Mouse (Mus musculus): ENCODE measurements around the gene Mrpl52. TPM values are rescaled to one million over a fixed set of nuclear protein-coding genes. Genes with fewer than 3 reads are reported as not detected.

Gene Mrpl52
- polyA plus RNA-seq, 1 experiment from 2014 or later, result 263 TPM

DNA sequence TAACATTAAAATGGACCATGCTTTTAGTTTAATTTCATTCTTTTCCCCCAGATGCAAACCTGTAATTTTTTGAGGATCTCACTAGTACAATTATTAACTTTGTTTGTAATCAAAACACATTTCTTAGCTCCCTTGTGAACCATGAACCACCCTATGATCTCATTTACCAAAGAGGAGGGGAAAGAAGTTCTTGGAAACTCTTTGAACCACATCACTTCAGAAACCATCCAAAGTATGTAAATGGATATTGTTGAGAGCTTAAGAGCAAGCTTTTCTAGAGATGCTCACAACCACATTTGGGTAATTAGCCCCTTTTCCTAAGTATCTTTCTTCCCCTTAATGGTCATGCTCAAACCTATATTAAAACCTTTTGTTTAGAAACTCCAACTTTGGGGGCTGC lies 32.4 kb upstream of the Mrpl52 start:
- no peaks in the 10 kb centered on the region for H3K27me3 ChIP-seq
- H3K9ac ChIP-seq, result no peak overlapping the region
- no peak overlapping the region for H3K4me2 ChIP-seq (replicated peaks)
- no peak overlapping the region for H3K4me3 ChIP-seq
- H3K4me1 ChIP-seq, result no peaks in the 10 kb centered on the region
- H3K27ac ChIP-seq, result no peak overlapping the region
- ATAC-seq (ENCODE audit: insufficient number of reproducible peaks, insufficient read depth, low FRiP score, low TSS enrichment), result no peak
- H3K9me3 ChIP-seq, result no peaks in the 10 kb centered on the region
- H3K36me3 ChIP-seq, result no peaks in the 10 kb centered on the region

DNA sequence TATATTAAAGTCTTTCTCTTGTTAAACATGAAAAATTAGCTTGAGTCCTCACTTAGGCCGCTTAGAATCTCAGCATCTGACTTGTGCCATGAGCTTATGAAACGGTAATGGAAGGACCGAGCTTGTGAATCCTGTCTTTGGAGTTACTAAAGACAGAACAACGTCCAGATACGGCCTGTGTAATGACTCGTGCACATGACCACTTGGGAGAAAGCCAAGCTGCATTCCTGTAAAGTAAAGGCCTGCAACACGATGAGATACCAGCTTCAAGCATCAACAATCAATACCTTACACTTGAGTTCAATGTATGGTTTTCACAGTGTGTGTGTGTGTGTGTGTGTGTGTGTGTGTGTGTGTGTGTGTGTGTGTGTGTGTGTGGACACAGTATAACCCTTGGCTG lies 30.0 kb upstream of the Mrpl52 start:
- H3K27me3 ChIP-seq, result no peaks in the 10 kb centered on the region
- no peaks in the 10 kb centered on the region for H3K9me3 ChIP-seq
- no peak overlapping the region for H3K27ac ChIP-seq
- ATAC-seq (ENCODE audit: insufficient number of reproducible peaks, insufficient read depth, low FRiP score, low TSS enrichment), result no peak
- no peak overlapping the region for H3K4me2 ChIP-seq (replicated peaks)
- no peak overlapping the region for H3K9ac ChIP-seq
- no peak overlapping the region for H3K4me3 ChIP-seq
- no peaks in the 10 kb centered on the region for H3K36me3 ChIP-seq
- no peaks in the 10 kb centered on the region for H3K4me1 ChIP-seq
- WGBS, result 87% methylated on average over 7 of the region's 7 CpGs

DNA sequence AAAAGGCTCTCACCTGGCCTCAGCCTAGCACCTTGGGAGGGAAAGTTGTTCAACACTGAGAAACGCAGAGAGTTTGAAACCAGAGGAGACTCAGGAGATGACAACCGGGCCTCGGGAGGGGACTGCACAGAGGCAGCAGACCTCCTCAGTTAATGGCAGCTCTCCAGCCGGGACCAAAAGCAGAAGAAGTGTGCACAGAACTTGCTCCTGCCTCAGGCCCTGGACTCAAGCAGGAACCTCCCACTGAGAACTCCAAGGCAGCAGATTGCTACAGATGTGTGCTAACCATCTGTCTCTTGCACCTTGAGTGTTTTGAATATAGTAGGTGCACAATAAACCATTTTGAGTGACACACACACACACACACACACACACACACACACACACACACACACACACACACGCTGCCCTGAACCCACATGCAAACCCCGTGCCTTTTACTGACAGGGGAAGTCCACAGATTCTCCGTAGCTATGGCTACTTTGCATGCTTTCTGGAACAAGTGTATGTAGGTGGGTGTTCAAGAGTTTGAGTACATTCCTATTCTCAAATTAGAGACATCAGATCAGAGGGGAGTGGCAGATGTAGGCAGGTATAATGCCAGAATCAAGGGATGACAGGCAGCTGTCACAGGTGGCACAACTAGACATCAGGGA lies 28.7 kb upstream of the Mrpl52 start:
- Histone ChIP-seq H3K4me2 (replicated peaks) (no peak overlapping the region), H3K36me3 (no peaks in the 10 kb centered on the region), H3K4me3 (no peak overlapping the region), H3K9ac (no peak overlapping the region), H3K9me3 (no peaks in the 10 kb centered on the region), H3K27me3 (no peaks in the 10 kb centered on the region), H3K27ac (no peak overlapping the region), H3K4me1 (no peaks in the 10 kb centered on the region)
- 66% methylated on average over 7 of the region's 7 CpGs for WGBS
- ATAC-seq (ENCODE audit: insufficient number of reproducible peaks, insufficient read depth, low FRiP score, low TSS enrichment), result no peak

GRCm38 (mm10) chr14:54398528-54398916 lies 28.2 kb upstream of the Mrpl52 start:
- no peaks in the 10 kb centered on the region for H3K9me3 ChIP-seq
- ATAC-seq (ENCODE audit: insufficient number of reproducible peaks, insufficient read depth, low FRiP score, low TSS enrichment), result no peak
- H3K4me1 ChIP-seq, result no peaks in the 10 kb centered on the region
- H3K4me2 ChIP-seq (replicated peaks), result no peak overlapping the region
- no peak overlapping the region for H3K4me3 ChIP-seq
- H3K9ac ChIP-seq, result no peak overlapping the region
- H3K36me3 ChIP-seq, result no peaks in the 10 kb centered on the region
- H3K27me3 ChIP-seq, result no peaks in the 10 kb centered on the region
- no peak overlapping the region for H3K27ac ChIP-seq
- 47% methylated on average over 7 of the region's 7 CpGs for WGBS

GRCm38 (mm10) chr14:54398921-54399382 lies 27.8 kb upstream of the Mrpl52 start:
- Histone ChIP-seq H3K4me2 (replicated peaks) (no peak overlapping the region), H3K9me3 (no peaks in the 10 kb centered on the region), H3K27me3 (no peaks in the 10 kb centered on the region), H3K36me3 (no peaks in the 10 kb centered on the region), H3K4me3 (no peak overlapping the region), H3K9ac (no peak overlapping the region), H3K27ac (no peak overlapping the region), H3K4me1 (no peaks in the 10 kb centered on the region)
- no peak for ATAC-seq (ENCODE audit: insufficient number of reproducible peaks, insufficient read depth, low FRiP score, low TSS enrichment)
- 23% methylated on average over 8 of the region's 8 CpGs for WGBS

DNA sequence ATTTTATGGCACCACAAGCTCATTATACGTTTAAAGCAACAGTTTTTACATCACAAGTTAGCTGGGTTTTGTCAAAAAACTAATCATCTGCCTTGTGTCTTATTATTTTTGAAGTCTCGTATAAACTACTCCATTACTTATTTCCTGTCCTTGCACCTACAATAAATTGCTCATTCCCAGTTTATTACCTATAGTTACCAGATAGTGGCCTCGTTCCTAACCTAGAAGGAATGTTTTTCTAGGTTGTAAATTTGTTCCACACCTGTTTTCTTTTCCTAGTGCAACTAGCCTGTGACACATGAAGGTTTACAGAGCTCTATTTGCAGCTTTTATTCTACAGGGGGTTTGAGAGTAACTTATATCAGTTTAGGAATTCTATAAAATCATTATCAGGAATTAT lies 25.0 kb upstream of the Mrpl52 start:
- 58% methylated on average over 3 of the region's 3 CpGs for WGBS
- no peaks in the 10 kb centered on the region for H3K27me3 ChIP-seq
- H3K9me3 ChIP-seq, result no peaks in the 10 kb centered on the region
- ATAC-seq (ENCODE audit: insufficient number of reproducible peaks, insufficient read depth, low FRiP score, low TSS enrichment), result no peak
- H3K9ac ChIP-seq, result no peak overlapping the region
- H3K36me3 ChIP-seq, result no peaks in the 10 kb centered on the region
- H3K27ac ChIP-seq, result no peak overlapping the region
- H3K4me1 ChIP-seq, result no peaks in the 10 kb centered on the region
- no peak overlapping the region for H3K4me3 ChIP-seq
- H3K4me2 ChIP-seq (replicated peaks), result no peak overlapping the region

- Histone ChIP-seq H3K36me3 (no peaks in the 10 kb centered on the region), H3K4me1 (peaks cover 10% of the 10 kb centered on the region; the same call in 1 of the 2 replicates), H3K9ac (no peak overlapping the region), H3K9me3 (no peaks in the 10 kb centered on the region), H3K4me3 (no peak overlapping the region), H3K27me3 (no peaks in the 10 kb centered on the region), H3K4me2 (replicated peaks) (no peak overlapping the region), H3K27ac (no peak overlapping the region)
- no peak for ATAC-seq (ENCODE audit: insufficient number of reproducible peaks, insufficient read depth, low FRiP score, low TSS enrichment)
- 82% methylated on average over 25 of the region's 25 CpGs for WGBS
Observed at GRCm38 (mm10) chr14:54408336-54409056, 18.2 kb upstream of the Mrpl52 start.

- Histone ChIP-seq H3K27ac (no peak overlapping the region), H3K4me3 (no peak overlapping the region), H3K4me1 (peaks cover 16% of the 10 kb centered on the region), H3K4me2 (replicated peaks) (no peak overlapping the region), H3K9ac (no peak overlapping the region), H3K27me3 (no peaks in the 10 kb centered on the region), H3K9me3 (no peaks in the 10 kb centered on the region), H3K36me3 (no peaks in the 10 kb centered on the region)
- 77% methylated on average over 7 of the region's 7 CpGs for WGBS
- ATAC-seq (ENCODE audit: insufficient number of reproducible peaks, insufficient read depth, low FRiP score, low TSS enrichment), result no peak
Observed at GRCm38 (mm10) chr14:54409057-54409645, 17.6 kb upstream of the Mrpl52 start.

DNA sequence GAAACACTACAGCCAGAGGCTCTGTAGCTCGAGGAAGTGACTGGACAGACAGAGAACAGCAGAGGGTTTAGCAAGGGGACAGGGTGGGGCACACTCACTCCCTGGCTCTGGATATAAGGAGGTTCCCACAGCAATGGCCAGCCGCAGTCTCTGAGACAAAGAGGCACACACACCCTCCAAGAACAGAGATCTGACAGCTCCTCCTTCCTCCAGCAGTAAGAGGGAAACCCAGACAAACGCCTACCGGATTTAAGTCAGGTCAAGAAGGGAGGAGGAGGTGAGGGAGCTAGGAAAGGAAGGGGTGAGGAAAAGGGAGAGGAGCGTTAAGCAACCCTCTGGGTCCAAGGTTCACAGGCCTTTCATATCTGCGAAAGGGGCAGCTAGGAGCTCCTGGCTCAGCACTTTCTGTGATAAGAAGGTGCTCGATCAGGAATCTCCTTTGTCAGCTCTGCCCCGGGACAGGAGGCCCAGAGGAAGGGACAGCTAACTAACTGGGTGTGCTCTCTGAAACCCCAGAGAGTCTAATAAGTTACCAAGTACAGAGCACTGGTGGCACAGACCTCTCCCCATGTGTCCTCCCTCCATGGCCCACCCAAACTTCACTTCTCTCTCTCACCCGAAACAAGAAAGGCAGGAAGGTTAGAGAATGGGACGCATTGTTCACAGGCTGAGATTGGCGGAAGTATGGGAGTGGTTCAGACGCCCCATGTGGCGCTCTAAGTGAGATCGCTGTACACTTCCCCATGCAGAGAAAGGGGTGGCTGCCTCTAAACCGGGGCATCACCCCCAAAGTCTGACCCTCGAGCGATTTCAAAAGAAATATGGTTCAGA lies 16.5 kb upstream of the Mrpl52 start:
- Histone ChIP-seq H3K4me2 (replicated peaks) (peak overlapping the region; percentile 0; the same call in 1 of the 2 replicates), H3K27me3 (0 out of 2 replicates have a peak, but pooled peaks cover under 1% of the 10 kb centered on the region), H3K4me1 (peaks cover 21% of the 10 kb centered on the region), H3K36me3 (no peaks in the 10 kb centered on the region), H3K4me3 (no peak overlapping the region), H3K9ac (peak overlapping the region; percentile 10; the same call in 1 of the 2 replicates), H3K9me3 (no peaks in the 10 kb centered on the region), H3K27ac (peak overlapping the region; percentile 12; the same call in 1 of the 2 replicates)
- no peak for ATAC-seq (ENCODE audit: insufficient number of reproducible peaks, insufficient read depth, low FRiP score, low TSS enrichment)
- 38% methylated on average over 17 of the region's 17 CpGs for WGBS

- Histone ChIP-seq H3K4me2 (replicated peaks) (no peak overlapping the region), H3K9me3 (no peaks in the 10 kb centered on the region), H3K36me3 (no peaks in the 10 kb centered on the region), H3K4me3 (no peak overlapping the region), H3K9ac (no peak overlapping the region), H3K27ac (no peak overlapping the region), H3K4me1 (peaks cover 21% of the 10 kb centered on the region), H3K27me3 (peaks cover 12% of the 10 kb centered on the region)
- 42% methylated on average over 9 of the region's 9 CpGs for WGBS
- ATAC-seq (ENCODE audit: insufficient number of reproducible peaks, insufficient read depth, low FRiP score, low TSS enrichment), result no peak
Observed at GRCm38 (mm10) chr14:54412000-54412576, 14.6 kb upstream of the Mrpl52 start.

DNA sequence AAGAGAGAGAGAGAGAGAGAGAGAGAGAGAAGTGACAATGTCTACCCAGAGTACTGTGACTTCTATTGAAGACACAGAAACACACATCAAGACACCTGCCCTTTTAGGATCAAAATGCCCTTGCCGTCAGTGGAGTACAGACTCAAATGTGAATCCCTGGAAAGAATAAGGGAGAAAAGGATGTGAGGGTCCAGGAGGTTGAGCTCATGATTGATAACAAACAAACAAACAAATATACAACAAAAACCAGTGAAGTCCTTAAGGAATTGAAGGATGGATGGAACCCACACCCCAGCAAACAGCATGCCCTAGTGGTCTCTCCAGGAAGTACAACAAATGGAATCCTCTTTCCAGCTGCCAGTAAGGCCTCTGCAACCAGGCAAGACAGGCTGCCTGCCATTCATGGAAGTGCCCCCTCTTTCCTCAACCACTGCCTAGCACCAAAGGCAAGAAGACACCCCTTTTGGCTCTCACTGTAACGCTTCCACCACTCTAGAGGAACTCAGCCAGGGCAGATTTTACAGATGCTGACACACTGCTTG lies 14.0 kb upstream of the Mrpl52 start:
- Histone ChIP-seq H3K9ac (no peak overlapping the region), H3K4me1 (peaks cover 26% of the 10 kb centered on the region), H3K4me3 (no peak overlapping the region), H3K36me3 (no peaks in the 10 kb centered on the region), H3K4me2 (replicated peaks) (no peak overlapping the region), H3K27me3 (peaks cover 18% of the 10 kb centered on the region), H3K9me3 (no peaks in the 10 kb centered on the region), H3K27ac (no peak overlapping the region)
- ATAC-seq (ENCODE audit: insufficient number of reproducible peaks, insufficient read depth, low FRiP score, low TSS enrichment), result no peak
- 40% methylated on average over 2 of the region's 2 CpGs for WGBS
